Mouse (Mus musculus) G1E (cell line): Measurements from ENCODE around the gene Sqor. TPM values are rescaled to one million over a fixed set of nuclear protein-coding genes. Genes with fewer than 3 reads are reported as not detected.

ENCODE experiments used
- ATAC-seq: 2 replicates; pipeline ENCODE4 v1.8.0; 2016; ENCODE audit warnings: mild to moderate bottlenecking; ENCODE audit not compliant: insufficient number of reproducible peaks, poor library complexity, low FRiP score, severe bottlenecking; ENCODE audit errors: extremely low read depth
- DNase-seq: peaks from one replicate; pipeline ENCODE4 v3.0.0; 2012; ENCODE audit warnings: low spot score
- H3K27me3 ChIP-seq: 2 replicates; pipeline ENCODE4 v1.6.1; 2012; ENCODE audit warnings: mild to moderate bottlenecking, low read length, inconsistent platforms; ENCODE audit not compliant: insufficient read depth
- H3K36me3 ChIP-seq: replicated peaks from 2 replicates; pipeline ENCODE3; 2012; ENCODE audit warnings: mild to moderate bottlenecking, inconsistent platforms
- H3K4me1 ChIP-seq: 2 replicates; pipeline ENCODE4 v1.6.1; 2012; ENCODE audit warnings: low read depth, low read length, inconsistent platforms, mixed read lengths; ENCODE audit not compliant: insufficient read depth
- H3K4me3 ChIP-seq: 2 replicates; pipeline ENCODE4 v1.5.1; 2012; ENCODE audit warnings: low read depth, mild to moderate bottlenecking, inconsistent platforms, low read length, moderate library complexity, mixed read lengths
- H3K9me3 ChIP-seq: replicated peaks from 2 replicates; pipeline ENCODE4 v1.6.1; 2012; ENCODE audit warnings: inconsistent platforms
- CTCF ChIP-seq: IDR thresholded peaks from 2 replicates; pipeline ENCODE4 v1.5.1; 2012; ENCODE audit warnings: low read depth, low read length, inconsistent platforms, mixed read lengths
- GATA1 ChIP-seq: IDR thresholded peaks from 2 replicates; pipeline ENCODE4 v1.6.1; 2012; ENCODE audit warnings: borderline replicate concordance, low read length, inconsistent platforms, mixed read lengths
- GATA2 ChIP-seq: IDR thresholded peaks from 2 replicates; pipeline ENCODE4 v1.6.1; 2012; ENCODE audit warnings: low read depth, low read length, inconsistent platforms, borderline replicate concordance
- POLR2AphosphoS5 ChIP-seq: IDR thresholded peaks from 2 replicates; pipeline ENCODE4 v1.6.1; 2012; ENCODE audit warnings: low read depth, low read length, inconsistent platforms; ENCODE audit not compliant: insufficient replicate concordance
- TAL1 ChIP-seq: conservative IDR thresholded peaks from 2 replicates; pipeline ENCODE4 v1.6.1; 2012; ENCODE audit warnings: low read depth, low read length, inconsistent platforms, mixed read lengths
- polyA plus RNA-seq: library from polyadenylated mRNA; stranded (reverse); fragments of >175 nt; gene quantifications from 2 replicates; pipeline ENCODE4 v1.2.3, GENCODE M21; 2012
- total RNA-seq, 2 experiments: library from RNA; stranded (forward) in 1 of 2; stranded (reverse) in 1 of 2; fragments of 200-1000 nt in 1 of 2; fragments of >200 nt in 1 of 2; fragmentation: Nextera tagmentation in 1 of 2; gene quantifications; 2 replicates each; pipeline ENCODE4 v1.2.3; 2014 to 2017

The Sqor gene
- total RNA-seq (2014; fragmentation: Nextera tagmentation) (0.53 and 0.83 TPM in 2 replicates), total RNA-seq (2017) (2.8 and 3.3 TPM in 2 replicates), polyA plus RNA-seq (0.17 and 0.36 TPM in 2 replicates)

DNA sequence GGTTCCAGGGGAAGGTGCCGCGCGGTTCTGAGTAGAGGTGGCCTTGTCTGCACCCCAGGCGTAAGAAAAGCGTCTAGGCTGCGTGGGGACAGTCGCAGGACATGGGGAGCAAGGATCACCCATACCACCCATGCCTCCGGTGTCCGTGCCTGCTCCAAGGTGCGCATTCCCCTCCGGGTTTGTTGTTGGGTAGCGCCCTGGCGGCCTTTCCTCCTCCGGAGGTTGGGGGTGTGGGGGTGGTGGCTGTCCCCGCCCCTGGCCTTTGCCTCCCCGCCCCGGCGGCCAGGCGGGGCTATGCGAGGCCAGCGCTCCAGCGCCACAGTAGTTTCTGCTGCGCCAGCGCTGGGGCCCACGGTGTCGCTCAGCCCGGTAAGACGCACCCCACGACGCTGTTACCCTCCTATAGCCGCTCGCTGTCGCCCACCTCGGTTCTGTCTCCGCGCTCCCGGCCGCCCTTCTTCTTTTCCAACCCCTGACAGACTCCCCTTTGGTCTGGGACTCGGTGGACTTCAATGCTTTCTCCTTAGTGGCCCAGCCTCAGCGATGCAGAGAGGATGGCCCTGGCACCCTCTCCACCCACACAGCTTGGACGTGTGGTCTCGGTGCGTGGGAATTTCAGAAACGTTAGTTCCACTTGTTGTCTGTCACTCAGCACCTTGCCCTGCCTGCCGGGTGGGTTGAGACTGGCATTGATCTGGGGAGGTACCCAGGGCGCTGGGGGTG, at the start of gene Sqor:
Gene Sqor (plus strand): TSS at position 167 of the 723 bp plus-strand sequence.
- Histone ChIP-seq H3K9me3 (no peaks in the 10 kb centered on the region), H3K4me1 (peaks cover 7% of the 10 kb centered on the region), H3K36me3 (no peaks in the 10 kb centered on the region), H3K4me3 (peak within 1 kb of the TSS; percentile 70), H3K27me3 (peaks cover 4% of the 10 kb centered on the region)
- peak; percentile 86 for ATAC-seq
- peak; percentile 71 for DNase-seq
- TF ChIP-seq TAL1: no peak

GRCm38 (mm10) chr2:122716301-122716842, 48.7 kb upstream of the Sqor start:
- 0 out of 2 replicates have a peak, but pooled peaks cover 2% of the 10 kb centered on the region for H3K4me1 ChIP-seq
- no peaks in the 10 kb centered on the region for H3K36me3 ChIP-seq
- no peaks in the 10 kb centered on the region for H3K27me3 ChIP-seq
- H3K4me3 ChIP-seq: no peak overlapping the region
- no peaks in the 10 kb centered on the region for H3K9me3 ChIP-seq
- TF ChIP-seq GATA2 (no peak), TAL1 (no peak), GATA1 (no peak), POLR2AphosphoS5 (no peak), CTCF (no peak)
- DNase-seq (no peak), ATAC-seq (no peak)

DNA sequence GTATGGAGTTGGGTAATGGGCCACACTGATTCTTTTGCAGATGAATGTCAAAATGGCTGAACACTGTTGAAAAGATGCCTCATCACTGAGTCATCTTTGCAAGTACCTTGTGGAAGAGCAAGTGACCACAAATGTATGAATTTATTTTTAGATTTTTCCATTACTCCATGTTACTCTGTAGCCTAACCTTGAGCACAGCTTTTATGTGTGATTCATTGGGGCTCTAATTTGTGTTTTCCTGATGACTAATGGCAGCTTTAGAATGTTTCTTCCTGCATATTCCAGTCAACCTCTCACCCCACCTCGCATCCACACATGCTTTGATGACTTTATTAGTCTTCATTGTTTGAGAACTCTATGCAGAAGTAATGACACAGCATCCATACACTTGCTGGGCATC, 45.8 kb upstream of the Sqor start:
- H3K36me3 ChIP-seq: no peaks in the 10 kb centered on the region
- H3K4me3 ChIP-seq: no peak overlapping the region
- H3K4me1 ChIP-seq: 0 out of 2 replicates have a peak, but pooled peaks cover 2% of the 10 kb centered on the region
- ATAC-seq (no peak), DNase-seq (no peak)
- TF ChIP-seq GATA2: no peak
- no peak for TF ChIP-seq TAL1
- TF ChIP-seq POLR2AphosphoS5: no peak
- TF ChIP-seq GATA1: no peak
- no peaks in the 10 kb centered on the region; the same call in 1 of the 2 replicates for H3K27me3 ChIP-seq
- no peaks in the 10 kb centered on the region for H3K9me3 ChIP-seq

DNA sequence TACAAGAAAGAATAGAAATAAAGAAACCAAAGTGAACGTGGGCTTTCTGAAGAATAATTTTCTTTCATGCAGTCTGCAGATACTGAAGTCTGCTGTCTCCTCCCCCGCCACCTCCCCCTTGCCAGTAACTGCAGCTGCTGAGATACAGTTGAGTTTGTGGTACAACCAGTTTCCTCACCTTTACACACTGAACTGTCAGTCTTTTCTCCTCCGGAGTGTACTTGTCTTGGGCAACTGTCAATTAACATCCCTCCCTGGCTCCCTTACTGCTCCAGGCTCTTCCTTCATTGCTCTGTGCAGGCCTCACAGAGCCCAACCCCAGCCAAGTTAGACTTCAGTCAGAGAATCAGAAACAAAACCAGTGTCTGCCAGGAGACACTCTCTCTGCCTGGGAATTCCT, 44.5 kb upstream of the Sqor start:
- no peak overlapping the region for H3K4me3 ChIP-seq
- no peak for ATAC-seq

DNA sequence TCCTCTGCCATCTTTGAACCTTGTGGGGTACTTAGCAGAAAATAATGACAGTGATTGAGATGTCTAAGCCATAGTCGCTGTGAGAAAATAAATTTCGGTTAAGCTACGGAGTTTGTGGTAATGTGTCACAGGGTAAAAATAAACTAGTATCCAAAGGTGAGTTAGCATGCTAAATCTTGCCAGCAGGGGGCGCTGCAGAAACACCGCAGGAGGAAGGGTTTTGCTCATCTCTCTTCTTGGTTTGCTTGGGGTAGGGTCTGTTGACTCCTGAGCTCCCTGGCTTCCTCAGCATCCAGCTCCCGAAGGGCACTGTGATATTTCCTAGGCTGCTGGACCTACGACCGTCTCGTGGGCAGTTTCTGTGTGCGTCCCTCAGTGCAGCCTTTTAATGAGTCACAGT, 39.4 kb upstream of the Sqor start:
- peaks cover 3% of the 10 kb centered on the region; the same call in 1 of the 2 replicates for H3K27me3 ChIP-seq
- H3K4me1 ChIP-seq: no peaks in the 10 kb centered on the region
- H3K4me3 ChIP-seq: no peak overlapping the region
- TF ChIP-seq CTCF (peak; percentile 49; the same call in 1 of the 2 replicates), TAL1 (no peak)
- ATAC-seq (no peak), DNase-seq (no peak)
- no peaks in the 10 kb centered on the region for H3K36me3 ChIP-seq
- no peaks in the 10 kb centered on the region for H3K9me3 ChIP-seq

More for the DNA sequence above, 44.5 kb upstream of the Sqor start:
- no peaks in the 10 kb centered on the region for H3K36me3 ChIP-seq
- DNase-seq: no peak
- no peaks in the 10 kb centered on the region for H3K9me3 ChIP-seq
- H3K27me3 ChIP-seq: peaks cover 3% of the 10 kb centered on the region; the same call in 1 of the 2 replicates
- TF ChIP-seq CTCF: no peak
- TF ChIP-seq GATA1: no peak
- TF ChIP-seq POLR2AphosphoS5: no peak
- TF ChIP-seq GATA2: no peak
- TF ChIP-seq TAL1: no peak
- 0 out of 2 replicates have a peak, but pooled peaks cover 2% of the 10 kb centered on the region for H3K4me1 ChIP-seq

GRCm38 (mm10) chr2:122731456-122731855, 33.6 kb upstream of the Sqor start:
- 0 out of 2 replicates have a peak, but pooled peaks cover 2% of the 10 kb centered on the region for H3K27me3 ChIP-seq
- H3K9me3 ChIP-seq: no peaks in the 10 kb centered on the region
- no peaks in the 10 kb centered on the region for H3K4me1 ChIP-seq
- DNase-seq (no peak), ATAC-seq (no peak)
- H3K36me3 ChIP-seq: no peaks in the 10 kb centered on the region
- TF ChIP-seq POLR2AphosphoS5 (no peak), GATA1 (no peak), CTCF (no peak), TAL1 (no peak), GATA2 (no peak)
- no peak overlapping the region for H3K4me3 ChIP-seq
